Mouse (Mus musculus) forelimb bud, embryonic 11.5 days (tissue): ENCODE measurements at regions not wholly inside any gene's neighbourhood (a gene's known extent, or its start where the extent isn't known, plus 50 kb on each side); places are given as distances from the start of the nearest gene placed in this dataset.
"Not testable (repeated sequence)": the region's sequence is repeated elsewhere in the genome, so short reads cannot be mapped to it uniquely, and the experiment has no call there.

Experiments used
- DNase-seq: peaks from one replicate; pipeline ENCODE4 v3.0.0-alpha.2; 2012; ENCODE audit warnings: low read depth, low spot score

DNA sequence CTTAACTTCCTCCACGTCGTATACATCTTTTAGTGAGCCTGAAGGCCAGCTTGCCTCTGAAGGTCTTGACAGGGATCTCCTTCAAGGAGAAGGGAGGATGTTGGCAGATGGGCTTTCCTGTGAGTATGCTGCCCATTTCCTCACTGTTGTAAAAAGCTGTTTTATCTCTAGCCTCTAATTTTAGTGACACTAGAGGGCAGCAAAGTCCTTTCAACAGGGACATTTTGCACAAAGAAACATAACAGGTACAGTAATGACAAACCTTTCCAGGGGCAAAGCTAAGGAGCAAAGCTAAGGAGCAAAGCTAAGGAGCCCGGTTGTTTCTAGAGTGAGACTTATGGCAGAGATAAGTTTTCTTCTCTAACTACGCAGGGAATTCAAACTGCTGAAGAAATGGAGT, 59.0 kb upstream of the Kbtbd8 start:
- peak; percentile 58 for DNase-seq

DNA sequence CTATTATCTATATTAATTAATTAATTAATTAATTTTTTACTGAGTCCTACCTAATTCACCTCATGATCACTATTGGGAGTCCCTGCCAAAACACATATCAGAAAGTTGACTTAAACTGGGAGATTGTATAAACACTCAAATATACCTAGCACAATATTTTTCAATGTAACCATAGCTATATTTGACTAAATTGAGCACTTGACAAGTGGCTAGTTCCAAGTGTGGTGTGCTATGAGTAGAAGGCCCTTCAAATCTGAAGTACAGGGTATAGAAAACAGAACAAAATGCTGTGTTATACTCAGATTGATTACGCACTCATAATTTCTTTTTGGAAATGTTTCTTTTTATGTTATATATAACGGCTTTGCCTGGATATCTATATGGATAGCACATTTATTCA, 60.8 kb upstream of the Kbtbd8 start:
- no peak for DNase-seq

- DNase-seq, result no peak
Observed at GRCm38 (mm10) chr6:95053717-95054382, 63.2 kb upstream of the Kbtbd8 start.

DNA sequence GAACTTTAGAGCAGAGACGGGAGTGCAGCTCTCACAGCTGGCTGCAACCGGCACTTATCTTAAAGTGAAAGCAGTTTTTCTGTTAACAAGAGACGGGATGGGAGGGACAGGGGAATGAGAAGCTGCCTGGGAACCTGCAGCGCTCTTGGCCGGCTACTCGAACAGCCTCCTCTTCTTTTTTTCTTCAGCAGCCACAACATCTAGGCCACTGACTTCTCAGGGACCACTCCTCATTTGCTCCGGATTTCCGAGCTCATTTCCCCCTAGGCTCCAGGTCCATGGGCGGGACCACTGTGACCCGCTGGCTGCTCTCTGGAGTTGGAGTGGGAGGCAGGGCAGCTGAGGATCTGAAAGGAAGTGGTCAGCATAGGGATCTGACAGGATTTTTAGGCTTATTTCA, 75.7 kb upstream of the Kbtbd8 start:
- not testable (repeated sequence) for DNase-seq

- no peak for DNase-seq
Observed at GRCm38 (mm10) chr6:95024239-95024638, 92.8 kb upstream of the Kbtbd8 start.

GRCm38 (mm10) chr6:95021724-95022123, 95.3 kb upstream of the Kbtbd8 start:
- DNase-seq, result peak; percentile 52

GRCm38 (mm10) chr6:95017911-95018310, 99.1 kb upstream of the Kbtbd8 start:
- peak; percentile 45 for DNase-seq

- DNase-seq, result peak; percentile 71
Observed at GRCm38 (mm10) chr6:95017484-95017883, 99.6 kb upstream of the Kbtbd8 start.

DNA sequence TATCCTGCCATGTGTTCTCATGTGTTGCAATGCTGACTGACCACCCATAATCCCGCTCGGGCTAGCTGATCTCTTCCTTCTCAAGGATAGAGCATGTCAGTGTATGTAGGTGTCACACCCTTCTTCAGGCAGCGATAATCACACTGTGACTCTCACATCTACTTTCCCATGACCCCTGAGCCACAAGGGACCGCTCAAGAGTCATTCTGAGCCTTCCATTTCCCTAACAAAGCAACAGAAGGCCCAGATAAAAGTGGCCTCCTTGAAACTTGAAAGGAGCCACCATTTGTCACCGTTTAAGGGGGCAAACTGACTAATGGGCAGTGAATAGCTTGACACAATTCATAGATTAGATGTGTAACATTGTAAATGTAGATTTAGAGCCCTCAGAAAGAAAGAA, 103.9 kb upstream of the Kbtbd8 start:
- DNase-seq, result no peak

DNA sequence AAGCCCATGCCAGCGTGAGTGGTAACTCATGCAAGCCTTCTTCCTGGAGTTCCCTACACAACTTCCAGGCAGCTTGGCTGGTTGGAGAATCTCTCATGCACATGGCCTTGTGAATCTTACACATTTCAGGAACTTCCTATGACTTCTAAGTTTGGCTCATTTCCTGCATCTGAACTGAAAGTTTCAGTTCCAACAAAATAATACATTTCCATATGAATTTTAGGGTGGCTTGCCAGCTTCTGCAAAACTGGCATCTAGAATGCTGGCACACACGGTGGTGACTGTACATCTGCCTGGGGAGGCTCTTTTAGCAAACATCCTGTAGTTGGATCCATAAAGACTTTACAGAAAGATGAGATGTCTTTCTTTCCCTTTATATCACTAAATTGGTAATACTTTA, 110.6 kb upstream of the Kbtbd8 start:
- DNase-seq, result no peak

GRCm38 (mm10) chr6:95003716-95004115, 113.3 kb upstream of the Kbtbd8 start:
- DNase-seq, result no peak

DNA sequence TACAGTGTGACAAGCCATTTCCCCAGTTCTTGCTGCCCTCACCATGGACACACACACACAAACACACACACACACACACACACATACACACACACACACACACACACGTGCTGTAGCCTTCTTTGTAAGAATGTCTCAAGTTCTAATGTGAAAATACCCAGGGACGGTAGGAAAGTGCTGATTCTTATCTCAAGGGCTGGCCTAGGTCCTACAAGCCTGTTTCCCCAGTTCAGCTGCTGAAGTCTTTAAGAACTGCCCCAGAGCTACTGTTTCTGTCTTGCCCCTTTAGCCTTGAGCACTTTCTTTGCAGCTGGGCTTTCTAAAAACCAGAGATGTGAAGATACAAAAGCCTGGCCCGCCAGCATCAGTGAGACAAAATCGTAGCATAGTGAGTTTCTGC, 117.5 kb upstream of the Kbtbd8 start:
- DNase-seq, result no peak

- no peak for DNase-seq
Observed at GRCm38 (mm10) chr6:94999002-94999401, 118.0 kb upstream of the Kbtbd8 start.

- no peak for DNase-seq
Observed at GRCm38 (mm10) chr6:94998371-94998770, 118.7 kb upstream of the Kbtbd8 start.

- no peak for DNase-seq
Observed at GRCm38 (mm10) chr6:94994376-94994775, 122.7 kb upstream of the Kbtbd8 start.

GRCm38 (mm10) chr6:94987427-94987826, 129.6 kb upstream of the Kbtbd8 start:
- DNase-seq, result peak; percentile 30

GRCm38 (mm10) chr6:94986346-94986745, 130.7 kb upstream of the Kbtbd8 start:
- DNase-seq, result peak; percentile 81

DNA sequence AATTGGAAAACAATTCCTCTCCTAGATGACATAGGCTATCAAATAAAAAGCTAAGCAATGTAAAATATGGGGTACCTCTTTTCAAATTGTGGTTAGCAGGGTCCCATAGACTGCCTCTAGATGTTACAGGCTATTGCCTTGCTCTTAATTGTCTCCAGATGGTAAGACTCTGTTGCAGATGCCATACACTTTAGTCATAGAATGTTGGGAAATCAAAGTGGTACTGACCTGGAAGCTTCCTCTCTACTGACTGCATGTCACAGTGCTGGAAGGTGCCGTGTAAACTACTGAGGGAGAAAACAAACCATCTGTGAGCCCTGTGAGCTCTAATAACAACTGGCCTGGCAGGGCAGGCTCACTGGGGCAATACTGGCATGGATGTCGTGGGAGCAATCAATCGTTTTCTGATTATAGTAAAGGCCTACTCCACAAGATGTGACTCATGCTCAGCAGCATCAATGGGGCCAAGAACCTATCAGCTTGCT, 132.6 kb upstream of the Kbtbd8 start:
- DNase-seq, result no peak

GRCm38 (mm10) chr6:94968683-94969082, 148.4 kb upstream of the Kbtbd8 start:
- DNase-seq, result peak; percentile 55

DNA sequence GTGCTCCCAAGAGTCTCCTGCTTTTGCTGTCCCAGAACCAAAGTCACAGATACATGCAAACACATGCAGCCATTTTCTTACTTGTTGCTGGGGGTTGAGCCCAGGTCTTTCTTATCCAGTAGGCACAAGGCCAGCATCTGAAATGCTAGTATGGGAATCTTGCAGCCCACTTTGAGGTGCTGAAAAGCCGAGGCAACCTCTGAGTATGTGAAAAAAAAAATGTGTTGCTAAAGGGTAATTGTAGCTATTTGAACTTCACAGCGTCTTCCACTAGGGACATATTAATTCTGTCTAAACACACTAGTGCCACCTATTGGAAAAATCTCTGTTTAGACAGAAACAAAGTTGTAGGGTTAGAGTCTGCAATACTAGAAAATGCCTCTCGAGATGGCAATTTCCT, 150.1 kb upstream of the Kbtbd8 start:
- DNase-seq, result peak; percentile 72

DNA sequence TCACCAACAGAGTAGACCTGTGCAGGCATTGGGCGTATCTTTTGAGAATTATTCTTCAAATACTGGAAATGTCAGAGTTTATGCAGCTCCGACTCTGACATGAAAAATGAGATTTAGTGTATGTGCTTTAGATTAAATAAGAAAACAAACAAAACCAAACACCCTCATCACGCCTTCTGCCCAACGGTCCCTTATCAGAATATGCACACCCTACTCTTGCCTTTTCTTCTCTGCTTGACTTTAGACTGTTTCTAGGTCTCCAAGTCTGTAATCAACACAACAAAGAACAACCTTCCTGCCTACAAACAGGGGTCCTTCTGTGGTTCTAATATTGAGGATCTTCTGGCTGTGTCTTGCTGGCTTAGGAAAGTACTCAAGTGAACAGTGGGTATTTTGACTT, 153.8 kb upstream of the Kbtbd8 start:
- no peak for DNase-seq

GRCm38 (mm10) chr6:94962411-94963087, 154.5 kb upstream of the Kbtbd8 start:
- peak; percentile 54 for DNase-seq

- no peak for DNase-seq
Observed at GRCm38 (mm10) chr6:94961821-94962220, 155.2 kb upstream of the Kbtbd8 start.
